In the genomic region with DNA sequence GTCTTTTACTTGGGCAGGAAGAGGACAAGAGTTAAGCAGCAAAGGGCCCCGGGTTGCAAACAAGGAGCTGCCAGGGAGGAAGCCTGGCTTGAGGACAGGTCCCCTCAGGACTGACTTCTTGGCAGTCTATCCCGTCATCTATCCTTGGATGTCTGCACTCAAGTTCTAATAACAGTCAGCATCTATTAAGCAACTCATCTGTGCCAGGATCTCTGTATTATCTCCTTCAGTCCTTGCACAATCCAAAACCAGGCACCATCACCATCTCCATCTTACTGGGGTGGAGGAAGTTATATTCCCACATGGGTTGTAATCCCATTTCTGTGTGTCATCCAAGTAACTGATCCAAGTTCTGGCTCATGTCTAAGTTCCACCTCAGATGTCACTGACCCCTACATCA, we compare ENCODE assay signal across 19 mouse cellular contexts.
"Had no signal": no experiment of that assay in that cellular context is flagged by ENCODE, and none has a peak within 500 bp of the region (broad histone marks: within the 10 kb centered on the region; RNA-seq: fewer than 3 reads in every experiment).

No protein-coding gene starts in this region.

- H3K27me3 ChIP-seq: midbrain, embryonic 12.5 days; neural tube, embryonic 13.5 days; neural tube, embryonic 15.5 days; stomach, embryonic 15.5 days had no signal

- H3K36me3 ChIP-seq: midbrain, embryonic 10.5 days; midbrain, embryonic 12.5 days; neural tube, embryonic 13.5 days; neural tube, embryonic 15.5 days; stomach, embryonic 15.5 days had no signal

- H3K4me1 ChIP-seq: midbrain, embryonic 12.5 days; stomach, embryonic 15.5 days had no signal

- H3K27ac ChIP-seq: midbrain, embryonic 10.5 days; midbrain, embryonic 12.5 days; neural tube, embryonic 13.5 days; neural tube, embryonic 15.5 days; stomach, embryonic 15.5 days; stomach, postnatal 0 days had no signal

- H3K4me3 ChIP-seq: midbrain, embryonic 10.5 days; midbrain, embryonic 12.5 days; myocyte; neural tube, embryonic 13.5 days; neural tube, embryonic 15.5 days; stomach, embryonic 15.5 days had no signal

- H3K9ac ChIP-seq: lung, embryonic 14.5 days; midbrain, embryonic 12.5 days; neural tube, embryonic 13.5 days; neural tube, embryonic 15.5 days; stomach, embryonic 15.5 days had no signal

- DNase-seq: lung, adult 18-20 months; lung, embryonic 14.5 days; lung, postnatal 10 days; lung, postnatal 4 days; midbrain, embryonic 14.5 days; retina, postnatal 1 day; right cerebral cortex, adult 18-20 months; right cerebral cortex, postnatal 25 days; right cerebral cortex, postnatal 4 days; thymus, adult 2 months; thymus, postnatal 25 days; thymus, postnatal 4 days had no signal
